Mouse (Mus musculus): ENCODE measurements around the gene Gm11116. TPM values are rescaled to one million over a fixed set of nuclear protein-coding genes. Genes with fewer than 3 reads are reported as not detected.
"Not testable (repeated sequence)": the region's sequence is repeated elsewhere in the genome, so short reads cannot be mapped to it uniquely, and the experiment has no call there.

Gm11116 gene
- total RNA-seq (2021), result not detected

- no peak for DNase-seq
Measured at GRCm38 (mm10) chr5:88111430-88111829, at the start of gene Gm11116. Gene Gm11116 (minus strand): TSS chr5:88111530.

- no peak for DNase-seq
Measured at GRCm38 (mm10) chr5:88153999-88154398, 42.7 kb upstream of the Gm11116 start, which contains the start of gene Gm11115. Gene Gm11115 (minus strand): TSS chr5:88154099.

GRCm38 (mm10) chr5:88086256-88086655 is 25.1 kb downstream of the Gm11116 start, which contains the start of gene Smr2:
Gene Smr2 (plus strand): TSS chr5:88086556.
- not testable (repeated sequence) for DNase-seq

Other genes with a start within 250 kb of the Gm11116 start
- not detected for gene Odam, start 226.5 kb downstream of the Gm11116 start, total RNA-seq (2021)
- not detected for gene Csn3, start 186.0 kb downstream of the Gm11116 start, total RNA-seq (2021)
- not detected for gene 2310003L06Rik, start 142.1 kb downstream of the Gm11116 start, total RNA-seq (2021)
- gene Gm28434, start 142.0 kb downstream of the Gm11116 start, total RNA-seq (2021), result not detected
- gene Cabs1, start 132.1 kb downstream of the Gm11116 start, total RNA-seq (2021), result not detected
- gene Smr3a, start 109.0 kb downstream of the Gm11116 start, total RNA-seq (2021), result not detected
- gene Smr2, start 25.0 kb downstream of the Gm11116 start, total RNA-seq (2021), result not detected
- not detected for gene Gm11115, start 42.6 kb upstream of the Gm11116 start, total RNA-seq (2021)
- not detected for gene Gm7714, start 157.4 kb upstream of the Gm11116 start, total RNA-seq (2021)
- not detected for gene Prol1, start 205.8 kb upstream of the Gm11116 start, total RNA-seq (2021)